Comparison of ENCODE assay signal across 28 mouse cellular contexts in genomic region chr8:104452177-104452576, GRCm38 (mm10). TPM values are rescaled to one million over a fixed set of nuclear protein-coding genes. Genes with fewer than 3 reads are reported as not detected.
A peak's percentile ranks its signal among the peaks of the same experiment; 100 is the strongest.
DNase-seq lines count a peak whose midpoint lies in the region; ATAC-seq lines count a peak whose summit lies in the region.
"Had no signal": no experiment of that assay in that cellular context is flagged by ENCODE, and none has a peak within 500 bp of the region (broad histone marks: within the 10 kb centered on the region; RNA-seq: fewer than 3 reads in every experiment).

No protein-coding gene starts in this region.

- H3K4me2 ChIP-seq in liver, embryonic 13.5 days, result no peak overlapping the region
- H3K4me2 ChIP-seq: forebrain, embryonic 12.5 days; heart, embryonic 11.5 days; hindbrain, embryonic 12.5 days; hindbrain, embryonic 15.5 days had no signal

- H3K27ac ChIP-seq in liver, embryonic 13.5 days, result no peak overlapping the region
- H3K27ac ChIP-seq: forebrain, embryonic 12.5 days; hindbrain, embryonic 12.5 days; hindbrain, embryonic 15.5 days had no signal

- WGBS in liver, embryonic 13.5 days (ENCODE audit: insufficient replicate concordance), result 46% methylated on average over 3 of the region's 3 CpGs

- H3K4me3 ChIP-seq in liver, embryonic 13.5 days (replicated peaks), result no peak overlapping the region
- H3K4me3 ChIP-seq: forebrain, embryonic 12.5 days; hindbrain, embryonic 12.5 days; hindbrain, embryonic 15.5 days had no signal

- H3K9me3 ChIP-seq in liver, embryonic 13.5 days (replicated peaks), result no peaks in the 10 kb centered on the region
- H3K9me3 ChIP-seq: forebrain, embryonic 12.5 days; hindbrain, embryonic 12.5 days; hindbrain, embryonic 15.5 days had no signal

- H3K27me3 ChIP-seq in liver, embryonic 13.5 days, result no peaks in the 10 kb centered on the region; the same call in 1 of the 2 replicates
- H3K27me3 ChIP-seq: forebrain, embryonic 12.5 days; hindbrain, embryonic 12.5 days; hindbrain, embryonic 15.5 days had no signal

- no peaks in the 10 kb centered on the region for H3K36me3 ChIP-seq in liver, embryonic 13.5 days
- H3K36me3 ChIP-seq: forebrain, embryonic 12.5 days; hindbrain, embryonic 12.5 days; hindbrain, embryonic 15.5 days had no signal

- H3K9ac ChIP-seq in liver, embryonic 13.5 days, result no peak overlapping the region
- H3K9ac ChIP-seq: forebrain, embryonic 12.5 days; hindbrain, embryonic 12.5 days; hindbrain, embryonic 15.5 days had no signal

- ATAC-seq in erythroid progenitor cell, adult 5-6 weeks (replicated peaks; ENCODE audit: low FRiP score, poor library complexity, severe bottlenecking), result peak; percentile 61
- ATAC-seq in liver, embryonic 13.5 days (ENCODE audit: low read depth), result peak; percentile 81
- ATAC-seq: activated CD4-positive, CD25-positive, alpha-beta regulatory T cell, adult 4 months; CD4-positive, CD25-positive, alpha-beta regulatory T cell, adult 4 months; forebrain, embryonic 16.5 days had no signal

- H3K4me1 ChIP-seq in liver, embryonic 13.5 days (replicated peaks), result peaks cover 6% of the 10 kb centered on the region
- H3K4me1 ChIP-seq: forebrain, embryonic 12.5 days; hindbrain, embryonic 12.5 days; hindbrain, embryonic 15.5 days had no signal

- peak; percentile 25 for DNase-seq in c-Kit-positive CD71-positive TER-119-positive erythroid progenitor cells, embryonic 14.5 days (ENCODE audit: low spot score)
- no peak for DNase-seq in liver, embryonic 13.5 days
- DNase-seq in cerebellum, postnatal 25 days, result no peak
- DNase-seq in lung, postnatal 14 days, result no peak
- DNase-seq in embryo, embryonic 10 days (ENCODE audit: low spot score), result no peak
- DNase-seq: adrenal gland, postnatal 10 days; adrenal gland, postnatal 36 days; cerebellum, adult 11 months; cerebellum, adult 2 months; cerebellum, adult 9-11 months; cerebellum, postnatal 36 days; gastrocnemius, postnatal 10 days; gastrocnemius, postnatal 36 days; heart, adult 11 months had no signal

RNA-seq across cellular contexts. Expression of gene Dync1li2, which starts 9.3 kb away (rescaled TPM):
- total RNA-seq in erythroid progenitor cell, adult 5-6 weeks (2015; ENCODE audit: low replicate concordance), result 24.1 and 34.4 TPM in 2 replicates
- 62.9 and 69.6 TPM in 2 replicates for total RNA-seq in erythroid progenitor cell, adult 5-6 weeks (2017; ENCODE audit: low replicate concordance)
- polyA plus RNA-seq in liver, embryonic 13.5 days (2015; fragmentation: Nextera tagmentation; extraction: Ambion mirVana), result 13.5 and 16.2 TPM in 2 replicates

RNA-seq across cellular contexts. Expression of gene Cmtm4, which starts 56.6 kb away (rescaled TPM):
- total RNA-seq in erythroid progenitor cell, adult 5-6 weeks (2015; ENCODE audit: low replicate concordance), result 0.36 TPM in 1 of 2 replicates, not detected in the other
- under 0.01 and 1.0 TPM in 2 replicates for total RNA-seq in erythroid progenitor cell, adult 5-6 weeks (2017; ENCODE audit: low replicate concordance)
- 0.40 and 0.56 TPM in 2 replicates for polyA plus RNA-seq in liver, embryonic 13.5 days (2015; fragmentation: Nextera tagmentation; extraction: Ambion mirVana)

RNA-seq across cellular contexts. Expression of gene Terb1, which starts 57.5 kb away (rescaled TPM):
- total RNA-seq in erythroid progenitor cell, adult 5-6 weeks (2015; ENCODE audit: low replicate concordance), result not detected in 2 replicates
- total RNA-seq in erythroid progenitor cell, adult 5-6 weeks (2017; ENCODE audit: low replicate concordance), result not detected in 2 replicates
- polyA plus RNA-seq in liver, embryonic 13.5 days (2015; fragmentation: Nextera tagmentation; extraction: Ambion mirVana), result 0.03 TPM in 1 of 2 replicates, not detected in the other
- total RNA-seq: adrenal gland, postnatal 36 days; gastrocnemius, adult 18-20 months; gastrocnemius, postnatal 10 days; gastrocnemius, postnatal 36 days; heart, adult 8-10 months; heart, postnatal 25 days; hematopoietic stem cell, adult 5-6 weeks had no signal
- polyA plus RNA-seq: C2C12; heart, embryonic 14.5 days had no signal
